Mouse (Mus musculus) brain, embryonic 14.5 days (tissue): ENCODE results near the gene Psg26.

Experiments
- CTCF ChIP-seq: fragments of 200-500 bp; IDR thresholded peaks from 2 replicates; pipeline ENCODE4 v1.5.1; 2012; ENCODE audit warnings: inconsistent platforms, mild to moderate bottlenecking, moderate library complexity, borderline replicate concordance; ENCODE audit not compliant: insufficient read depth, insufficient read length; ENCODE audit errors: extremely low read depth
- POLR2A ChIP-seq: fragments of 200-500 bp; IDR thresholded peaks from 2 replicates; pipeline ENCODE4 v1.6.1; 2012; ENCODE audit warnings: mild to moderate bottlenecking, inconsistent platforms, borderline replicate concordance; ENCODE audit not compliant: poor library complexity, insufficient read depth, insufficient read length, severe bottlenecking; ENCODE audit errors: extremely low read depth

GRCm38 (mm10) chr7:18524668-18525067, 40.7 kb upstream of the Psg26 start:
- TF ChIP-seq POLR2A = no peak
- no peak for TF ChIP-seq CTCF
